Mouse (Mus musculus) adrenal gland, postnatal 10 days (tissue): ENCODE results near the gene Ghr. TPM values are rescaled to one million over a fixed set of nuclear protein-coding genes. Genes with fewer than 3 reads are reported as not detected.

Experiments used
- DNase-seq: peaks from one replicate; pipeline ENCODE4 v3.0.0; 2021; ENCODE audit warnings: mixed read lengths
- total RNA-seq, 2 experiments: library from RNA; stranded (reverse); gene quantifications; 2 replicates each; pipeline ENCODE4 v1.2.3; 2021

Ghr gene
- total RNA-seq, 2 experiments from 2014 or later: 88.6 to 126 TPM

DNA sequence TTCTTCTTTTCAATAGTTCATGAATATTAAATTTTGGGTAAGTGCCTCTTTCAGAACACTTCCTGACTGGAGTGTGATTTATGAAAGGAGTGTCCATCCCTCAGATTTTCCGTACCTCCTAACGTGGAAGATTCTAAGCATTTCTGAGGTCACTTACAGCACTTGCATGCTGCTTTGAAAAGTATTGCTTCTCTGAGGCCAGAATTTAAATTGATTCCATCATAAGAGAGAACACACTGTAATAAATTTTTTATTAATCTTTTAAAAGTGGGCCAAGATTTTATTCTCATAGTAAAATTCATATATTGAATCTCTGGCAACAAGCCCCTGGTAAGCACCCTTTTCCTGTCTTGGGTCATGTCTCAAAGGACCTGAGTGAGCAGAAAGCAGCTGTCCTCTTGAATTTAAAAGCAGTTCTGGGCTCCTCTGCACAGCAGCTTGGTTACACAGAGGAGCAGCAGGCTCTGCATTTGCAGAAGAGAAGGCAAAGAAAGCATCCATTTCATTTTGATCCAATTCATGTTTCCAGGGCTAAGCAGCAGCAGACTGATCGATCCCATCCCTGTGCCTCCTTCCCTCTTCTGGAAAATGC, 46.9 kb downstream of the Ghr start:
- DNase-seq: no peak

DNA sequence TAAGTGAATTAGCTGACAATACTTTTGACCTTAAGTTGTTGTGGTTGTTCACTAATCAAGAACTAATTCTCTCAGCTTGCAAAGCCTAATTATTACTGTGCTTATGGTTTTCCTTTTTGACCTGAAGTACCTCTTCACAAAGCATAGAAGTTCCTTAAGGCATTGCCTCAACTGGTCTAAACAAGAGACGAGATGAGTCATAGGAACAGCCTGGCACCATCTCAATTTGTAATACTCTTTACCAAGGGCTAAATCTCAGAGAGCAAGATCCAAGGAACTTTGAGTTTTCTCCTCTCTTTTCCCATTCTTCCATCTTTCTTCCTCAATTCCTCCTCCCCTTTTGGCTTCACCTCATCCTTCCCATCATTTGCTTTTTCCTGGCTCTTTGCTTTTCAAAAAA, 69.3 kb downstream of the Ghr start:
- DNase-seq: no peak

DNA sequence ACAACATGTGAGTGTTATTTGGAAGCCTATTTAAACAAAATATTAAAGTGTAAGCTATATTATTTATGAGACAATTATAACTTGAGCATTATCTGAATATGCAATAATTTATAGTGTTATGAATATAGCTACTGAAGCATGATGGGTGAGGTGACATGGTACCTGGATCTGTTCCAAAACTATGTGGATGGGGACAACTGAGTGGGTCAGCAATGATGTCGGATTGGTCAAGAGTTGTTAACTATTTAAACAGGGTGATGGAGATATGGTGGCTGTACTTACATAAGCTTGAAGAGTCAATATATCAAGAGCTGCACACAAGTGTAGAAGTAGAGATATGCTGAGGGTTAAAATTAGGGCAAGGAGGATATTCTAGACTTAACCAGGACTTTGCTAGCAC, 70.9 kb downstream of the Ghr start:
- no peak for DNase-seq

DNA sequence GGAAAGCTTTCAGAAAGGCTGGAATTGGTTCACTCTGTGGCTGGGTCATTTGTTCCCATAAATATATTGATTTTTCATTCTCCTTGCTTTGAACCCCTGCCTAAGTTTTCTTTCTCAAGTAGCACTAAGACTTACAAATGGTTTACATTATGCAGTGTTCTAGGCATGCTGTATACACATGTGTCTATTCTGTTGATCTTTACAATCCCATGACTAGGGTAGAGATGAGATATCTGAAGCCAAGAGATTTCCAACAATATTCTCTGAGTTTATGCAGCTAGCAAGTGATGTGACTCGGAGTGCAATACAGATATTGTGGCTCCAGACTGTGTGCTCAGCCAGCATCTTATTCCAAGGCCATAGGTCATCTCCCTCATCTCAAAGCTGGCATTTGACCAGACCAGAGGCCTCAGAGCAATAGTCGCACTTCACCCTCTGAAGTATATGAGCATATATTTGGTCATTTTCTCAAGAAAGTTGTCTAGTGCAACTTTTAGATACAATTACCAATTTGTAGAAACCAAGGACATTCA, 71.6 kb downstream of the Ghr start:
- DNase-seq: no peak

DNA sequence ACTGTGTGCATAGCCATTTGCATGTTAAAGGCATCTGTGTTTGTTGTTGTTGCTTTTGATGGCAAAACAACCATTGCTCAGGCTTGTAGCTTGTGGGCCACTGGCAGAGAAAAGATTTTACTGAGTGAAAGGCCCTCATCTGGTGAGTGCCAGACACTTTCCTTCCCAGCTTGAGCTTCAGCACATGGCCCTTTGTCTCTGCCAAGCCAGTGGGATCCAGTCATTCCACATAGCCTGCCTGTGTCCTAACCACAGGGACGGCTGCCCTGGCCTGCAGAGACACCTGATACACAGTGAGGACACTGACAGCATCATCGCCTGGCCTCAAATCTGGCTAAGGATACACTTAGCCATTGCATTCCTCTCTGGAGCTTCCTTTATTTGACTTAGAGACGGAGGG, 74.2 kb downstream of the Ghr start:
- DNase-seq: peak; percentile 15

DNA sequence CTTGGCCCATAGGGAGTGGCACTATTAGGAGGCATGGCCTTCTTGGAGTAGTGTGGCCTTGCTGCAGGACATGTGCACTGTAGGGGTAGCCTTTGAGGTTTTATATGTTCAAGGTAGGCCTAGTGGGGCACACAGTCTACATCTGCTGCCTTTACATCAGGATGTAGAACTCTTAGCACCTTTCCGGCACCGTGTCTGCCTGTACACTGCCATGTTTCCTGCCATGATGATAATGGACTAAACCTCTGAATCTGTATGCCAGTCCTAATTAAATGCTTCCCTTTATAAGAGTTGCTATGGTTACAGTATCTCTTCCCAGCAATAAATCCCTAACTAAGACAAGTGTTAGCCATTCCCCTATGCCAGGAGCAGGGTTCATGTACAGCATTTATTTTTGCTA, 76.0 kb downstream of the Ghr start:
- DNase-seq: no peak

DNA sequence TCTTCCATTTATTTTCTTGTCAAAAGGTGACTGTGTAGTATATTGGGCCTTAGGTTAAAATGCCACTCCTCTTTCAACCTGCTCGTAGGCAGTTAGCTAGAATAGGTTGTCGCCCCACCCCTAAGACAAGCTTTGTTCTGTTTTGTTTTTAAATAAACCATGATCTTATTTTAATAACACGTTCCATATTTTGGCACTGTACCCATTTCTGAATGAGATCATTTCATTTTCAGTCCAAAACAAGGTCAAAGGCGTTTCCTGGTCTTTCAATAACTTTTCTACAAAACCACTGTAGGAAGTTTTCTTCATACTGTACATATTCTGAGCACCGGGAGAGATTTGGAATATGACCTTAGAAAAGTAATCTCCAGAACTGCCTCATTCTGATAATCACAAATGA, 78.6 kb downstream of the Ghr start:
- DNase-seq: no peak

DNA sequence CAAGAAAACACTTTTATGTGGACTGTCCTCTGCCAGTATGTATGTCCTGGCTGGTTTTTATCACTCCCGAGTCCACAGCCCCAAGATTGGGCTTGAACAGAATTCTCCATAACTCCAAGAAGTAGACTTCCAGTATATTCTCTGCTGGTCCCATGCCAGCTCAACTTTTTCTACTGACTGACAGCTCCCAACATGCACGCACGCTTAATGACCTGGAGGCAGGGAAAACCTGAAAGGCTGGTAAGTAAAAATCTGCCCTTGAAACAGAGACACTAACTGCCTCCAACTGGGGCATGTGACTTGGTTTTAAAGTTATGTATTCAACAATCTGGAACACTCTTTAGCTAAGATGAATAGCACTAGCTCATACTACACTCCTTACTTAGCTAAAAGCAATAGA, 81.6 kb downstream of the Ghr start:
- no peak for DNase-seq

DNA sequence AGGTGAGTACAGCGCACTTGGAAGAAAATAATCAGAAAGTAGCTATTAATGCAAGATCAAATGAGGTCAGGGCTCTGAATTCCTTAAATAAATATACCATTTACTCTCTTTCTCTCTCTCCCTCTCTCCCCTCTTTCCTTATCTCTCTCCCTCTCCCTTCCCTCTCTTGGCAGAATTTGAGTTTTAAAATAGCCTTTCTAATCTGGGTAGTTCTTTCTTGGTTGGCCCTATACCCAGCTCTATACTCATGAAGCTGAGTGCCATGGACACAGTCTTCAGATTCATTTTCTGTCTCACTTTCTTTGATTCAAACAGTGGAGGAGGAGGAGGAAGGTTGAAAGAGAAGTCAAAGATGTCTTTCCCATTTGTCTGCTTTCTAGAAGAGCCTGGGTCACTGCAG, 84.3 kb downstream of the Ghr start:
- DNase-seq: no peak

DNA sequence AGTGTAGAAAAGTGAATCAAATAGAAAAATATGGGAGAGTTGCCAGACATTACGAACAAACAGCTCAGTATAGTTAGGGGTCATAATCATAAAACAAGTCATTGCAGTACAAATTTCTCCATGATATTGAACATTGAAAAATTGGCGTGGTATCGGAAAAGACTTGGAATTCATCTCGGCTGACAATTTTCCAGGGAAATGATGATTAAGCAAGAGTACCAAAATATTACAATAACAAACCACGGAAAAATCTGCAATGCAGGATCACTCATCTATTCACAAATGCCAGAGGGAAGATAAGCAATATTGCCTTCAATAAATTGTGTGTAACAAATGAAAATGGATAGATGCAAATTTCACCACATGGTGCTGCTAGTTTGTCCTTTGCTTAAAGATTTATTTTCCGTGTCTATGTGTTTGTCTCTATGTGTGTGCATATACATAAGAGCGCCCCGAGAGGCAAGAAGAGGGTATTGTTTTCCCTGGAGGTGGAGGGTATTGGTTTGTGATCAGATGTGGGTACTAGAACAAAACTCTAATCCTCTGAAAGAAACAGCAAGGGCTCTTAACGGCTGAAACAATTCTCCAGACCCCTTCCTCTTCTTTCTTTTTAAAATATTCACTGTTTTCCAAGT, 85.2 kb downstream of the Ghr start:
- DNase-seq: no peak

DNA sequence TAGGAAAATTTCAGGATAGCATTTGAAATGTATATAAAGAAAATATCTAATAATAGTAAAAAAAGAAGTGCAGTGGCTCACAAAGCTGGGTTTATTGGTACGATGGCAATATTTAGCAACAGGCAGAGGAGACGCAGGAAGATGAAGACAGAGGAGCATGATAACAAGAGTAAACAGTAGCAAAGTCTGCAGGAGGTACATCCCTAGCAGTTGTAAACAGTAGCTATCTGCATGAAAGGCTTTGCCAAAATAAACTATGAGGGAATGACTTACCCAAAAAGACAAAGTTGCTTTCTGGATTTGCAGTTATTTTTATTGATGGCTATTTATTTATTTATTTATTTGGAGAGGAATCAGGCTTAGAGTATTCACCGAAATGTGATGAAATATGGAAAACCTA, 92.4 kb downstream of the Ghr start:
- DNase-seq: no peak

DNA sequence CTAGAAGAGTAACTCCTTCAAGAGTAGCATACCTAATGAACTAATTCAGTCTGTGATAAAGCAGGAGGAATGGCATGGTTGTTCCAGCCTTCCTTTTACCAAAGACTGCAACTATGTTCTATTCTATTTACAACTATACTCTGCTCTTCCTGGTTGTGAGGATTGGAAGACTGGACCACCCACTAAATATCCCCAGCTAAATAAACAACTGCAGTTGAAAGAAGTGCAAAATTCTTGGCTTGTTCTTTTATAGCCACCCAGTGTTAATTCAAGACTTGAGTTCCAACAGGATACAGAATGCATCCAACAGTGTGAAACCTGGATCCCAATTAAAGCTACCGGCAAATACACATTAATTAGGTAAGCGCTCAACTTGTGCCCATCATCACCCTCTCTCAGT, 93.3 kb downstream of the Ghr start:
- no peak for DNase-seq

DNA sequence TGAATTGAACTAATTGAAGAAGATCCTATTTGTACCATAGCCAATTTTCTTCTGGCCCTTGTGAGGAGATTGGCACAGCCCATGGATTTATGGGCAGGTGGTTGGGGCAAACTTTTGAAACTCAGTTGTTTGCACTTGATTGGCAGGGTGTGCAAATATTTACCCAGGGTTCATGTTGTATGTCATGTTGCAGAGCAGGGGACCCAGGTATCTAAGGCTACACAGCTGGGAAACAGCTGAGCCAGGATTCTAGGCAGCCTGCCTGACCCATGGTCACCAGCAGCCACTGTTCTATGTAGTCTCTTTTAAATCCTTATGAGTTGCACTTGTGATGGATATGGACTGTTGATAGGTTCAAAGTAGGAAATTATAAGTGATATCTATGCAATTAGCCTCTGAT, 94.1 kb downstream of the Ghr start:
- DNase-seq: no peak

DNA sequence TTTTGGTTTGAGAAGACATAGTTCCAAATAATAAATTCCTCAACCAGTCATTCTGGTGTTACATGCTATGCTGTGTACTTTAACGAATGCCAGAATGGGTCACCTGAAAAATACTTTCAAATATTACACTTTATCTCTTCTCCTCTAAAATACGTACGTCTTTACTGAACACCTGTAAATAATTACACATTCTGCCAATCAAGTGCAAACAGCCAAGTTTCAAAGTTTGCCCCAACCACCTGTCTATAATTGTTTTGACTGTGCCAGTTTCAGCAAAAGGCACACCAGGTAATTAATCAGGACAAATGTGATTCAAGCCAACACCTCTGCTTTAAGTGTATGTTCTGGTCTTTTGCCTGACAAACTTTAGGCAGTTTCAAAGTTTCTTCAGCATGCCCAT, 94.7 kb downstream of the Ghr start:
- DNase-seq: no peak

DNA sequence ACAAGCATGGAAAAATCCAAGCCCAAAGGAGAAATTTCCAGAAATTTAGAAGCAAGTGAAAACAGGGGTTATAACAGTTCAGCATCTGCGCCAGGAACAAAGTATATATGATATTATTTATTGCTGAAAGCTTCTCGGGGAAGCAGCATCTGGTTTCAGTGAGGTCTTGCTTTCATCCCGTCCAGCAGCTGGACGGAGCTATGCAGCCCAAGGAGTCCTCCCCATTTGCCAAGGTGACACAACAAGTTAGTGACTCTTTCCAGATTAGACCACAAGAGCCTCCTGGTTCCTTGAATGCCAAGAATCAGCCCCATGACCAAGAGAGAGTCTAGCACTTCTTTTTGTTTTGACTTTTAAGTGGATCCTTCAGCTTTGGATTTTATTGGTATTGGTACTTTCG, 96.6 kb downstream of the Ghr start:
- DNase-seq: no peak

DNA sequence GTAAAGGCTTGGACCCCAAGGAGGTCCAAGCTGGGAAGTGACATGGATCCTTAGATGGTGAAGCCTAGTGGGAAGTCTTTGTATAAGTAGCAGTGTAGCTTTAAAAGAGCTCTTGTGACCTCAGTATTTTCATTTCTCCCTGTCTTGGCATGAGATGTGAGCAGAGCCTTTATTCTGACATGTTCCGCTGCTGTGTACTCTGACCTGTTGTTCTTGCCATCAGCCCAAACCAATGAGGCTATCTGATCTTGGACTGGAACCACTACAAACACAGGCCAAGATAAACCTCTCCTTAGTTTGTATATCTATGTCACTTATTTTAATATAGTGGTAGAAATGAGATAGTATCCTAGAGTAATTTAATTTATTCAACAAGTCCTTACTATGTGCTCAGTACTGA, 97.9 kb downstream of the Ghr start:
- DNase-seq: no peak

DNA sequence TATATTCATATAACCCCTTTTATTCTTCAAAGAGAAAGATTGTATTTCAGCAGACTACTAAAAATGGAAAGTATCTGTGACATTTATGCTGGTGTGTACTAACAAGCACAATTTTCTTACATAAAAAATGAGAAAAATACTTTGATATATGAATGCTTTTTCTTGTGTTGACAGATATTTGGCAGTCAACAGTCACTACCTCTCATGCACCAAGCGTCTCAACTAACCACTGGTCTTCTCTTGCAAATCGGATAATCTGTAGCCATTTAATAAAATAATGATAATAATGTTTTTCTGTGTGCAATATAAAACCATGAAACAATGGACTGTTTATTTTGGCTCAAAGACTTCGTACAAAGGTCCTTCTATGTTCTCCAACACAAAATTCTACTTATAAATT, 99.8 kb downstream of the Ghr start:
- DNase-seq: no peak

DNA sequence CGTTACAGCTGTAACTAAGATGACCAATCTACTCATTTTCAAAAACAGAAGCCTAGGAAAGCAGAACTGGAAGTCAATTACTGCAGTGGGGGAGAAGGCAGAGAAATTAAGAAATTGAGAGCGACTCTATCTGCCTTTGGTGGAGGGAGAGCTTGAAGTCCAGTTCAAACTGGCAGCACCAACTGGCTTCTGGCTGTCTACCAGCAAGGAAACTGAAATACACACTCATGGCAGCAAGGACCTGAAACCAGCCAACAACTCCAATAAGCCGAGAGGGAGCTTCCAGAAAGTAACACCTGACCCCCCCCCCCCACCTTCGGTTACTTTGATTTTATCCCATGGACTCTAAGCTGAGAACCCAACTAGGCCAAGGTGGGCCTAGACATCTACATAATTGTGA, 114.1 kb downstream of the Ghr start:
- peak; percentile 24 for DNase-seq

DNA sequence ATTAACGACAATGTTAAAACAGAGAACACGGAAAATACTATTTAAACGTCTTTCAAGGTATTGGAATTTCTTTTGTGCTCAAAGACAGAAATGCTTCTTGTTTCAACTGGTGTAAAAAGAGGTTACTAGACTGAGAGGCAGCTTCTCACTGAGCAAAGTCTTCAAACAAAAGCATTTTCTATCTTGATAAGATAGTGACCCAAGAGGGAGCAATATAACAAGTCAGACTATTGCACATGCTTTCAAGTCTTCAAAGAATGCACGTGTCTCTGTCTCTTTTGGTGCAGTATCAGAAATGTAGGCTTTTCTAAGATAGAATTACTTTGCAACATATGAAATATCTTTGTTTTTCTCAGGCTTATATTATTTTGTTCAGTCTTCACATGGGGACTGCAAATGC, 116.7 kb downstream of the Ghr start:
- DNase-seq: no peak

DNA sequence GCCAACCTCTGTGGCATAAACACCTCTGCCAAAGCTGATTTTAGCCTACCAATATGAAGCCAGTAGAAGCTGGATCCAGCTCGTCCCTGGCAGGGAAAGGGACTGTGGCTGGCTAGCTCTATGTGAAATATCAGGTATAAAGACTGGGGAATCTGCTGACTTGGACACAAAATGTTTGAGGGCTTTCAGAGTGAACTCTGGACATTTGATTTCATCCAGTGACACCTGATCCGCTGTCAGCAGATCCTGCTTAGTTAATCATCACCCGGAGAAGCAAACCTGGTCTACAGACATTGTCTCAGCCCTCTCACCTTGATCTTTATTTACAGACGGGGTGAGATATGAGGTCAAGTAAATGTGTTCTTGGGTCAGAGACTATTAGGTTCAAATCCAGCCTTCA, 118.5 kb downstream of the Ghr start:
- DNase-seq: no peak

DNA sequence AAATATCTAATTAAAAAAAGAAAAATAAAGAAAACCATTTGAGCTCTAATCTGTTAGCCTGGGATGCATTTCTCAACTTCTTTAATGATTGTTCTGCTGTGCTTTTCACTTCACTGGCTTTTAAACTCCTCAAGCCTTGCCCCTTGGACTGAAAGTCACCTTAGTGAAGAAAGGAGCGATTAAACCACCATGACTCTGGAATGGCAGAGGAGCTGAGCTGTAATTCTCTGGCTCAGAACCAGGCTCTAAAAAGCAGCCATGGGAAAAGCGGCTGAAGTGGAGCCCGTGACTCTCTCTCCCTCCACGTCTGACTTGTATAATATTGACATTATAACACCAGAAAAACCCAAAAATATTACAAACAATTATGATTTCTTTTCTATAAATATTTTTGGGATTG, 126.7 kb downstream of the Ghr start:
- no peak for DNase-seq

DNA sequence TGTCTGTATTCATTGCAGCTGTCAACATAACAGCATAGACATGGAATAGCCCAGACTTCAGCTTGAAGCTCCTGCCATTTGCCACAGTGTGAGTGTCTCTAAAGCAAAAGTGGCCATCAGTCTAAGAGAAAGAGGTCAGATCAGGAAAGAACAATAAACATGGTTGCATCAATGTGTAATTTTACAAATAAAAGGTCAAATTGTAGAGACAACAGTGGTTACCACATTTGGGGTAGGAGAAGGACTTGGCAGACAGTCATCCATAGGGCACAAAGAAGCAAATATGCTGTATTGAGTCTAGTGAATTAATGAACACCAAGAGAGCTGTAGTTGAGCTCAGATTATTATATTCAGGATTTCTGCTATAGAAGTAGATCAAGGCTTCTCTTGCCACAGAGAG, 127.7 kb downstream of the Ghr start:
- no peak for DNase-seq

DNA sequence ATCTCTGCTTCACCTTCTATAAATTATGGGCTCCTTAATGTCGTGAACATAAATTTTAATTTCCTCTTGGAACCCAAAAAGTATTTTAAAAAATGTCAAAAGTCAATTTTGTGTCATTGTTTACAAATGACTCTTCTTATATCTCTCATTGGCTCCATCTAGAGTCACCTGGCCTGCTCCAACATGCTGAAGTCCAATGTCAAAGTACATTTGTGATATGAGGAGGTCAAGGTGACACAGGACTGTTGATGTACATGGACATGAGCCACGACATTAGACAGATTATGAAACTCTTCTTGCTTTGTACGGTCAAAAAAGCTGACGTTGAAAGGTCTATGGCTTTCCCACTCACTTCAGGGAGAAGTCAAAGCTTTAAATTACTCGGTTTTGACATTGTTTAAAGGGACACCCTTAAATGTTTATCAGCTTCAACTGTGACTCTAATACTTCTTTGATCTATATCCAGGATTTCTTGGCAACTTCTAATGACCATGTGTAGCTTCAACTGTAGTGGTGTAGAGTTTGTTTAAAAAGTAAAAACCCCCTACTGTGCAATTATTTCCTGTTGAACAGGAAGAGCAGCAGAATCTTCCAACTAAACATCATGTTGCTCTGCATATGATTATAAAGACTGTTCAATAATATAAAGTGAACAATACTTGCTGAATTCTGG, 131.1 kb downstream of the Ghr start:
- DNase-seq: no peak

DNA sequence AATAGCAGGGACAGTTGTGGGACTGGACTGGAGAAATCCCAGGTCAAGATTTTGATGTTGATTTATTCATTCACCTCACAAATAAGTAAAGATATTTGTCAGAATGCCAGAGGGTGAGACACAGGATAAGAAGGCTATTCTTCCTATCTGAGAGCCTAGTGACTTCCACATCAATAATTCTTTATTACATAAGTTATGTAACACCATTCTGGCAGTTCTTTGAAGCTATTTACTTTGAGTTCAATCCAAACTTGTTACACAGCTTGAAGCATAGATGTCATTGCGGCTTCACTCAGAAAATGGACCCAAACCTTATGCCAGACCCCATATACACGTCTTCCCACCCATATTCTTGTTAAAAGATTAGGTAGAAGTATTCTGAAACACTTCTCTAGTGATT, 133.7 kb downstream of the Ghr start:
- DNase-seq: no peak
